Mouse (Mus musculus): ENCODE results near the gene Zfp260. TPM values are rescaled to one million over a fixed set of nuclear protein-coding genes. Genes with fewer than 3 reads are reported as not detected.

Zfp260 gene
- polyA plus RNA-seq (2016; fragmentation: Nextera tagmentation; extraction: Ambion mirVana): 121 and 126 TPM in 2 replicates

DNA sequence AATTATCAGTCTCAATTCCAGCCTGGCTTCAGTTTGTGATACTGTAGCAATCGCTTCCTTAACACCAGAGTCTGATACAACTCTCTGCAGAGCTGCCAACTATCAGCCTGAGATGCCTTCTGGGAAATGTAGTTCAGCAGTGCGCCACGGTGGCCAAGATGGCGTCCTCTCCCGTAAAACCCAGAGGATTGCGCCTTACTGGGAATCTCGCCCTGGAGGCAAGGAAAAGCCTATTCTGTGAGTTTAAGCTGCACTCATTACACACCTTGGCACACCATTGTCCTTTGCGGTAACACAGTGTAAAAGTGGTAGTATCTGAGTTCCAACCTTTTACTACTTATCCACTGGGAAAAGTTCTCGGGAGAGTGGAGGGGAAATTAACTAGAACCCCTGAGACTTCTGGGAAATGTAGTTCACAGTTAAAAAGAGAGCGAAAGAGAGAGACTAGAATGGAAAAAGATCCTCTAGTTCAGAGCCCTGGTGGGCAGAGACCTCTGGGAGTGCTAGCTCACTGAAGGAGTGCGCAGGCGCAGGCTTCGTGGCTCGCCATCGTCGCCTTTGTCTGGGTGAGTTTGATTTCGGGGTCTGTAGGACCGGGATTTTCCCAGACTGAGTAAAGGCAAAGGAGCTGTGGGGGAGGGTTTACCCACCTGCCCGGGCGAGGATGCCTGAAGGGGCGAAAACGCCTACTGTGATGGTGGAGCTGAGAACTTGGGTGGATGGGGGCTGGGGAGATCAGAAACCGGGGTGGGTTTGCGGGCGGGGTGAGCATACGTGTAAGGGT lies at the start of gene Zfp260:
Gene Zfp260 (plus strand): TSS at position 132 of the 784 bp plus-strand sequence.
- H3K4me3 ChIP-seq: peak within 1 kb of the TSS; percentile 61
- H3K36me3 ChIP-seq: peaks cover 19% of the 10 kb centered on the region
- peak within 1 kb of the TSS; percentile 82 for H3K9ac ChIP-seq
- ATAC-seq (ENCODE audit: low FRiP score): peak; percentile 82
- under 1% methylated on average over 26 of the region's 26 CpGs for WGBS
- H3K4me1 ChIP-seq: peaks cover 14% of the 10 kb centered on the region
- no peaks in the 10 kb centered on the region for H3K27me3 ChIP-seq
- H3K4me2 ChIP-seq (replicated peaks): peak within 1 kb of the TSS; percentile 81
- H3K9me3 ChIP-seq (replicated peaks): no peaks in the 10 kb centered on the region
- H3K27ac ChIP-seq: peak within 1 kb of the TSS; percentile 97

- no peak for ATAC-seq (ENCODE audit: low FRiP score)
- Histone ChIP-seq H3K27ac (no peak overlapping the region), H3K9ac (no peak overlapping the region), H3K9me3 (replicated peaks) (no peaks in the 10 kb centered on the region), H3K36me3 (no peaks in the 10 kb centered on the region), H3K27me3 (no peaks in the 10 kb centered on the region), H3K4me2 (replicated peaks) (no peak overlapping the region), H3K4me1 (peaks cover 12% of the 10 kb centered on the region), H3K4me3 (no peak overlapping the region)
- 94% methylated on average over 4 of the region's 4 CpGs for WGBS
Observed at GRCm38 (mm10) chr7:30048126-30048525, 46.5 kb upstream of the Zfp260 start.

- peak; percentile 99 for ATAC-seq (ENCODE audit: low FRiP score)
- Histone ChIP-seq H3K36me3 (peaks cover 10% of the 10 kb centered on the region), H3K27ac (peak within 1 kb of the TSS; percentile 93), H3K4me3 (peak within 1 kb of the TSS; percentile 77), H3K27me3 (no peaks in the 10 kb centered on the region), H3K9me3 (replicated peaks) (no peaks in the 10 kb centered on the region), H3K4me1 (peaks cover 12% of the 10 kb centered on the region), H3K4me2 (replicated peaks) (peak within 1 kb of the TSS; percentile 76), H3K9ac (peak within 1 kb of the TSS; percentile 87)
- under 1% methylated on average over 40 of the region's 40 CpGs for WGBS
Observed at GRCm38 (mm10) chr7:30050882-30051548, 43.6 kb upstream of the Zfp260 start, which contains the start of gene Zfp14. Gene Zfp14 (minus strand): TSS chr7:30051380.

DNA sequence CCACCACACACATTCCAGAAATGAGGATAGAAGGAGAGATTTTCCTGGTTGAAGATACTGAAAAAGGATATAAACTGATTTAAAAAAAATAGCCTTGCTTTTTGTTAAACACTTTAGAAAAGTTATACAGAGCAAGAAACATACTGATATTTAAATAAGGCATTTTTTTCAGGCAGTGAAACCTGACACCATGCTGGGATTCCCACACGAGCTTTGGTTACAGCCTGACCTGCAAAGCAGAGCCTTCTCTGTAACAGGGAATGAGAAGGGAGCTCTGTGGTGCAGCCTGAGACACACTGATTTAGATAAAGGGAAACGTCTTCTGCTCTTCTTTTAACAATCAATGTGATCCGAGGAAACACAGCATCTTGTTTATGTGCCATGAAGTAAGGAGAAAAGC lies 41.0 kb upstream of the Zfp260 start:
- WGBS: 12% methylated on average over 3 of the region's 3 CpGs
- ATAC-seq (ENCODE audit: low FRiP score): no peak

GRCm38 (mm10) chr7:30060341-30060740 lies 34.2 kb upstream of the Zfp260 start:
- ATAC-seq (ENCODE audit: low FRiP score): no peak
- no peak overlapping the region for H3K9ac ChIP-seq
- 92% methylated on average over 6 of the region's 6 CpGs for WGBS
- no peak overlapping the region for H3K4me3 ChIP-seq
- peaks cover 66% of the 10 kb centered on the region for H3K36me3 ChIP-seq
- H3K9me3 ChIP-seq (replicated peaks): no peaks in the 10 kb centered on the region
- H3K27ac ChIP-seq: no peak overlapping the region
- H3K4me1 ChIP-seq: no peaks in the 10 kb centered on the region
- no peaks in the 10 kb centered on the region for H3K27me3 ChIP-seq
- no peak overlapping the region for H3K4me2 ChIP-seq (replicated peaks)

More for the DNA sequence above, 41.0 kb upstream of the Zfp260 start:
- peaks cover 12% of the 10 kb centered on the region for H3K4me1 ChIP-seq
- no peaks in the 10 kb centered on the region for H3K9me3 ChIP-seq (replicated peaks)
- no peak overlapping the region for H3K4me2 ChIP-seq (replicated peaks)
- H3K27ac ChIP-seq: no peak overlapping the region
- H3K4me3 ChIP-seq: no peak overlapping the region
- H3K36me3 ChIP-seq: peaks cover 23% of the 10 kb centered on the region
- H3K9ac ChIP-seq: no peak overlapping the region
- H3K27me3 ChIP-seq: no peaks in the 10 kb centered on the region

DNA sequence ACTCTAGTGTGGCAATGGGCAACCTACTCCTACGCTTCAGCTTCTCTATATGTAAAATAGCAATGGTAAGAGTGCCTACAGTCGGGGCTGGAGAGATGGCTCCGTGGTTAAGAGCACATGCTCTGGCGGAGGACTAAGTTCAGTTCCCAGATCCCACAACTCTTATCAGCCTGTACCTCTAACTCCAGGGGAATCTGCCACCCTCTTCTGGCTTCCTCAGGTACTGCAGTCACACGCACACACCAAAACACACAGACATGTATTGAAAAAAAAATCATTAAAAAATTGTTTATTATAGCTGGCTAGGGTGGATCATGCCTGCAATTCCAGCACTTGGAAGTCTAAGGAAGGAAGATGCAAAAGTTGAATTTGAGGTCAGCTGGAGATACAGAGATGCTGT lies 32.1 kb upstream of the Zfp260 start:
- H3K9ac ChIP-seq: no peak overlapping the region
- H3K4me3 ChIP-seq: no peak overlapping the region
- no peak overlapping the region for H3K4me2 ChIP-seq (replicated peaks)
- WGBS: 85% methylated on average over 5 of the region's 5 CpGs
- H3K27me3 ChIP-seq: no peaks in the 10 kb centered on the region
- H3K4me1 ChIP-seq: no peaks in the 10 kb centered on the region
- H3K27ac ChIP-seq: no peak overlapping the region
- ATAC-seq (ENCODE audit: low FRiP score): no peak
- H3K36me3 ChIP-seq: peaks cover 55% of the 10 kb centered on the region
- no peaks in the 10 kb centered on the region for H3K9me3 ChIP-seq (replicated peaks)

- peaks cover 61% of the 10 kb centered on the region for H3K36me3 ChIP-seq
- ATAC-seq (ENCODE audit: low FRiP score): no peak
- H3K4me3 ChIP-seq: no peak overlapping the region
- no peak overlapping the region for H3K4me2 ChIP-seq (replicated peaks)
- no peaks in the 10 kb centered on the region for H3K9me3 ChIP-seq (replicated peaks)
- H3K27ac ChIP-seq: no peak overlapping the region
- 81% methylated on average over 5 of the region's 5 CpGs for WGBS
- no peaks in the 10 kb centered on the region for H3K27me3 ChIP-seq
- no peak overlapping the region for H3K9ac ChIP-seq
- no peaks in the 10 kb centered on the region for H3K4me1 ChIP-seq
Observed at GRCm38 (mm10) chr7:30064622-30065021, 30.0 kb upstream of the Zfp260 start.

GRCm38 (mm10) chr7:30072146-30073028 lies 22.2 kb upstream of the Zfp260 start, which contains the start of gene Zfp82:
Gene Zfp82 (minus strand): TSS chr7:30072900.
- H3K27me3 ChIP-seq: no peaks in the 10 kb centered on the region
- peak; percentile 93 for ATAC-seq (ENCODE audit: low FRiP score)
- under 1% methylated on average over 50 of the region's 50 CpGs for WGBS

GRCm38 (mm10) chr7:30086524-30086923 lies 8.1 kb upstream of the Zfp260 start:
- WGBS: 96% methylated on average over 9 of the region's 9 CpGs
- Histone ChIP-seq H3K27ac (no peak overlapping the region), H3K36me3 (peaks cover 39% of the 10 kb centered on the region), H3K27me3 (no peaks in the 10 kb centered on the region), H3K4me3 (no peak overlapping the region), H3K4me1 (peaks cover 19% of the 10 kb centered on the region), H3K9ac (no peak overlapping the region), H3K4me2 (replicated peaks) (no peak overlapping the region), H3K9me3 (replicated peaks) (0 out of 2 replicates have a peak, but pooled peaks cover 4% of the 10 kb centered on the region)
- ATAC-seq (ENCODE audit: low FRiP score): no peak

More at GRCm38 (mm10) chr7:30072146-30073028, 22.2 kb upstream of the Zfp260 start, which contains the start of gene Zfp82:
- H3K9ac ChIP-seq: peak within 1 kb of the TSS; percentile 80
- H3K4me2 ChIP-seq (replicated peaks): peak within 1 kb of the TSS; percentile 93
- peaks cover 27% of the 10 kb centered on the region for H3K36me3 ChIP-seq
- H3K4me1 ChIP-seq: peaks cover 3% of the 10 kb centered on the region; the same call in 1 of the 2 replicates
- peak within 1 kb of the TSS; percentile 70 for H3K4me3 ChIP-seq
- peak within 1 kb of the TSS; percentile 85 for H3K27ac ChIP-seq
- H3K9me3 ChIP-seq (replicated peaks): no peaks in the 10 kb centered on the region

- Histone ChIP-seq H3K27ac (no peak overlapping the region), H3K4me1 (peaks cover 23% of the 10 kb centered on the region), H3K4me2 (replicated peaks) (peak overlapping the region; percentile 66), H3K4me3 (peak overlapping the region; percentile 61), H3K9me3 (replicated peaks) (0 out of 2 replicates have a peak, but pooled peaks cover 4% of the 10 kb centered on the region), H3K36me3 (peaks cover 27% of the 10 kb centered on the region), H3K27me3 (no peaks in the 10 kb centered on the region), H3K9ac (peak overlapping the region; percentile 73)
- WGBS: 11% methylated on average over 6 of the region's 6 CpGs
- ATAC-seq (ENCODE audit: low FRiP score): no peak
Observed at GRCm38 (mm10) chr7:30089405-30089804, 5.2 kb upstream of the Zfp260 start.

DNA sequence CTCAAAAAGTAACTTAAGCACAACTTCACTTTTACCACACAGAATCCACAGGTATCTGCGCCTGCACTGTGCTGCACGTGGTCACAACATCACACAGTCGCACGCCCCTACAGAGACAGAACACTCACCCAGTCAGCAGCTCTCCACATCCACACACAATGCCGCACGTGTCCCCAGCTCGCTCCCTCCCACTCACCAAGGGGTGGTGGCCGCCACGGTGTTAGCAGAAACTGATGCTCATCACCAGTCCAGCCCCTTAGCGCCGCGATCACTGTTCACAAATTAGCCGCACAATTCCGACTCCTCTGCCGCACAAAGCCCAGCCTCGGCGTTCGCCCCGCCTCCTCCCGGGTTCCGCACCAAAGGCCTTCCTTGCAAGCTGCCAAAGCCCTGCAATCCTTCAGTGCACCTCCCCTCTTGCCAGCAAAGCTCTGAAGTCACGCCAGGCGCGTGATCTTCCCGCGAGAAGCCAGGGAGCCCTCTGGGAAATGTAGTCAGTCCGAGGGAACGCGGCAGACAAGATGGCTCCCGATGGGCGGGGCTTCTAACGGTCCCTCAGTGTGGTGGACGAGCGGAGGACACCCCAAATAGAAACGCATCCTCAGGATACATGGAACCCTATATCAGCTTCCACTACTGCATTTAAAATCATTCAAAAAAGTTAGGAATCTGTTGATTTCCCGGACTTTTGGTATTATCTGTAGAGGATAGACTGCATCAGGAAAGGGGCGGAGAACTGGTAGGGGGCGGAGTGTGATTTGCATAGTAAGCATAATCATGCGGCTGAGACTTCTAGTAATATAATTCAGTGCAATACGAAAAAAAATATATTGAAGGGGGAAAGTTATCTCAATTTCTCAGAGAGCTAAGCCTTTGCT lies 4.2 kb upstream of the Zfp260 start, which contains the start of the genes Gm26920 and Zfp566:
Gene Gm26920 (minus strand): TSS at position 319 of the 878 bp plus-strand sequence.
Gene Zfp566 (minus strand): TSS at position 436 of the 878 bp plus-strand sequence.
- H3K9ac ChIP-seq: peak within 1 kb of the TSS; percentile 73
- H3K27ac ChIP-seq: peak within 1 kb of the TSS; percentile 90
- H3K4me3 ChIP-seq: peak within 1 kb of the TSS; percentile 61
- peaks cover 17% of the 10 kb centered on the region for H3K36me3 ChIP-seq
- ATAC-seq (ENCODE audit: low FRiP score): peak; percentile 94
- no peaks in the 10 kb centered on the region for H3K9me3 ChIP-seq (replicated peaks)
- WGBS: under 1% methylated on average over 40 of the region's 40 CpGs
- H3K27me3 ChIP-seq: no peaks in the 10 kb centered on the region
- peak within 1 kb of the TSS; percentile 66 for H3K4me2 ChIP-seq (replicated peaks)
- H3K4me1 ChIP-seq: peaks cover 24% of the 10 kb centered on the region
